Mouse (Mus musculus) erythroblast, embryonic 14.5 days (primary cell): ENCODE measurements around the gene Bmp6. TPM values are rescaled to one million over a fixed set of nuclear protein-coding genes. Genes with fewer than 3 reads are reported as not detected.

ENCODE experiments used
- H3K27me3 ChIP-seq: 2 replicates; pipeline ENCODE4 v1.6.1; 2012; ENCODE audit warnings: inconsistent platforms; ENCODE audit not compliant: control insufficient read depth
- H3K36me3 ChIP-seq: 2 replicates; pipeline ENCODE4 v1.6.1; 2012; ENCODE audit warnings: mild to moderate bottlenecking, inconsistent platforms; ENCODE audit not compliant: control insufficient read depth
- H3K4me1 ChIP-seq: 2 replicates; pipeline ENCODE4 v1.6.1; 2012; ENCODE audit warnings: inconsistent platforms; ENCODE audit not compliant: control insufficient read depth
- H3K4me3 ChIP-seq: replicated peaks from 2 replicates; pipeline ENCODE3; 2012; ENCODE audit warnings: moderate library complexity, mild to moderate bottlenecking, inconsistent platforms
- H3K9me3 ChIP-seq: 2 replicates; pipeline ENCODE4 v1.6.1; 2012; ENCODE audit warnings: low read length, inconsistent platforms, mixed read lengths; ENCODE audit not compliant: control insufficient read depth
- GATA1 ChIP-seq: IDR thresholded peaks from 2 replicates; pipeline ENCODE4 v1.6.1; 2012; ENCODE audit warnings: low read length, inconsistent platforms, mixed read lengths
- TAL1 ChIP-seq: IDR thresholded peaks from 3 replicates; pipeline ENCODE4 v1.6.1; 2012; ENCODE audit warnings: low read length, inconsistent platforms, mixed read lengths
- polyA plus RNA-seq: library from polyadenylated mRNA; stranded (reverse); fragments of >175 nt; gene quantifications from 2 replicates; pipeline ENCODE4 v1.2.3, GENCODE M21; 2012

Gene Bmp6
- polyA plus RNA-seq, 1 experiment, result not detected

GRCm38 (mm10) chr13:38376071-38376470 is 31.2 kb downstream of the Bmp6 start:
- Histone ChIP-seq H3K9me3 (peaks cover 6% of the 10 kb centered on the region), H3K27me3 (no peaks in the 10 kb centered on the region), H3K4me1 (no peaks in the 10 kb centered on the region), H3K4me3 (no peak overlapping the region), H3K36me3 (no peaks in the 10 kb centered on the region)
- no peak for TF ChIP-seq TAL1
- TF ChIP-seq GATA1, result no peak

GRCm38 (mm10) chr13:38377355-38377754 is 32.4 kb downstream of the Bmp6 start:
- Histone ChIP-seq H3K36me3 (no peaks in the 10 kb centered on the region), H3K4me1 (no peaks in the 10 kb centered on the region), H3K9me3 (peaks cover 6% of the 10 kb centered on the region), H3K4me3 (no peak overlapping the region), H3K27me3 (no peaks in the 10 kb centered on the region)
- no peak for TF ChIP-seq GATA1
- no peak for TF ChIP-seq TAL1

GRCm38 (mm10) chr13:38379806-38380205 is 34.9 kb downstream of the Bmp6 start:
- TF ChIP-seq GATA1 (no peak), TAL1 (no peak)
- Histone ChIP-seq H3K27me3 (no peaks in the 10 kb centered on the region), H3K4me3 (no peak overlapping the region), H3K36me3 (no peaks in the 10 kb centered on the region), H3K4me1 (no peaks in the 10 kb centered on the region), H3K9me3 (peaks cover 4% of the 10 kb centered on the region)

- TF ChIP-seq GATA1, result no peak
- TF ChIP-seq TAL1, result no peak
- no peaks in the 10 kb centered on the region for H3K4me1 ChIP-seq
- H3K27me3 ChIP-seq, result no peaks in the 10 kb centered on the region
- no peaks in the 10 kb centered on the region for H3K9me3 ChIP-seq
- no peak overlapping the region for H3K4me3 ChIP-seq
- no peaks in the 10 kb centered on the region for H3K36me3 ChIP-seq
Measured at GRCm38 (mm10) chr13:38386035-38386559, 41.2 kb downstream of the Bmp6 start.

- no peaks in the 10 kb centered on the region for H3K27me3 ChIP-seq
- no peaks in the 10 kb centered on the region for H3K36me3 ChIP-seq
- H3K4me3 ChIP-seq, result no peak overlapping the region
- no peaks in the 10 kb centered on the region for H3K9me3 ChIP-seq
- no peaks in the 10 kb centered on the region for H3K4me1 ChIP-seq
- TF ChIP-seq GATA1 (no peak), TAL1 (no peak)
Measured at GRCm38 (mm10) chr13:38387453-38388040, 42.6 kb downstream of the Bmp6 start.

GRCm38 (mm10) chr13:38393444-38393843 is 48.5 kb downstream of the Bmp6 start:
- H3K36me3 ChIP-seq, result no peaks in the 10 kb centered on the region
- no peak for TF ChIP-seq GATA1
- TF ChIP-seq TAL1, result no peak
- no peaks in the 10 kb centered on the region for H3K4me1 ChIP-seq
- no peak overlapping the region for H3K4me3 ChIP-seq
- H3K27me3 ChIP-seq, result no peaks in the 10 kb centered on the region
- no peaks in the 10 kb centered on the region for H3K9me3 ChIP-seq

- H3K36me3 ChIP-seq, result no peaks in the 10 kb centered on the region
- TF ChIP-seq GATA1, result no peak
- no peak for TF ChIP-seq TAL1
- no peak overlapping the region for H3K4me3 ChIP-seq
- no peaks in the 10 kb centered on the region for H3K27me3 ChIP-seq
- no peaks in the 10 kb centered on the region for H3K4me1 ChIP-seq
- no peaks in the 10 kb centered on the region for H3K9me3 ChIP-seq
Measured at GRCm38 (mm10) chr13:38395026-38395425, 50.1 kb downstream of the Bmp6 start.

GRCm38 (mm10) chr13:38397007-38397545 is 52.2 kb downstream of the Bmp6 start:
- Histone ChIP-seq H3K9me3 (no peaks in the 10 kb centered on the region), H3K4me1 (no peaks in the 10 kb centered on the region), H3K27me3 (no peaks in the 10 kb centered on the region), H3K36me3 (no peaks in the 10 kb centered on the region), H3K4me3 (no peak overlapping the region)
- TF ChIP-seq TAL1 (no peak), GATA1 (no peak)

- Histone ChIP-seq H3K4me1 (no peaks in the 10 kb centered on the region), H3K9me3 (no peaks in the 10 kb centered on the region)
- no peak for TF ChIP-seq TAL1
- no peak for TF ChIP-seq GATA1
Measured at GRCm38 (mm10) chr13:38398658-38399057, 53.8 kb downstream of the Bmp6 start.

GRCm38 (mm10) chr13:38400662-38401061 is 55.8 kb downstream of the Bmp6 start:
- Histone ChIP-seq H3K36me3 (no peaks in the 10 kb centered on the region), H3K9me3 (no peaks in the 10 kb centered on the region), H3K4me3 (no peak overlapping the region), H3K4me1 (no peaks in the 10 kb centered on the region), H3K27me3 (no peaks in the 10 kb centered on the region)
- TF ChIP-seq GATA1 (no peak), TAL1 (no peak)

More at GRCm38 (mm10) chr13:38398658-38399057, 53.8 kb downstream of the Bmp6 start:
- no peaks in the 10 kb centered on the region for H3K27me3 ChIP-seq
- H3K4me3 ChIP-seq, result no peak overlapping the region
- no peaks in the 10 kb centered on the region for H3K36me3 ChIP-seq
